In the genomic region with DNA sequence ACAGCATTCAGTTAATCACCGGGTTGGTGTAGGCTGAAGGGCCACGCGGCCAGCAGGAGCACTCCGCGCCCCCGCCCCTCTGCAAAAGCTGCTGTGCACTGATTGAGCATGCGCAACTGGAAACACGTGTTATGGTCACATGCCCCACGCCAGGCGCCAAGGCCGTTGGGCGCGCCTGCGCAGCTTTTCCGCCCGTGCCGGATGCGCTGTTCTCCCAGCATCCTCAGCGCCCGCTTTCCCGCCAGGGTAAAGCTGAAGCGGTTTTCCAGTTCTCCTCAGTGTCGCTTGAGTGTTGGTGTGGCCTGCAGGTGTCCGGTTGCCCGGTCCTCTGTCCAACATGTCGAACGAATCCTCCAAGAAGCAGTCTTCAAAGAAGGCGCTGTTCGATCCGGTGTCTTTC, we compare ENCODE assay signal across 18 mouse cellular contexts. TPM values are rescaled to one million over a fixed set of nuclear protein-coding genes. Genes with fewer than 3 reads are reported as not detected.
"Had no signal": no experiment of that assay in that cellular context is flagged by ENCODE, and none has a peak within 500 bp of the region (broad histone marks: within the 10 kb centered on the region; RNA-seq: fewer than 3 reads in every experiment).

A gene (plus strand): TSS at position 201 of the 400 bp plus-strand sequence.

- H3K9me3 ChIP-seq: limb, embryonic 10.5 days; liver, embryonic 15.5 days had no signal

- H3K4me1 ChIP-seq: limb, embryonic 10.5 days; midbrain, embryonic 12.5 days had no signal

- ATAC-seq: intestine, postnatal 0 days; midbrain, embryonic 16.5 days had no signal

- H3K27me3 ChIP-seq: liver, embryonic 15.5 days; midbrain, embryonic 12.5 days had no signal

- DNase-seq: kidney, adult 8-10 months; kidney, postnatal 36 days; layer of hippocampus, adult 9-11 months; lung, embryonic 14.5 days; lung, postnatal 10 days; lung, postnatal 4 days; right cerebral cortex, postnatal 14 days; thymus, adult 2 months; thymus, postnatal 25 days had no signal

- H3K4me2 ChIP-seq: liver, embryonic 11.5 days; liver, embryonic 15.5 days; lung, embryonic 14.5 days; midbrain, embryonic 12.5 days had no signal

- H3K27ac ChIP-seq: kidney, postnatal 0 days; limb, embryonic 10.5 days; liver, embryonic 15.5 days; midbrain, embryonic 12.5 days had no signal

- H3K4me3 ChIP-seq: limb, embryonic 10.5 days; liver, embryonic 15.5 days; midbrain, embryonic 12.5 days had no signal

- H3K36me3 ChIP-seq: liver, embryonic 15.5 days; midbrain, embryonic 12.5 days had no signal

- H3K9ac ChIP-seq: liver, embryonic 15.5 days; lung, embryonic 14.5 days; midbrain, embryonic 12.5 days had no signal

RNA-seq across cellular contexts. Expression of the gene that starts here (rescaled TPM):
- total RNA-seq: layer of hippocampus, adult 18-20 months; megakaryocyte-erythroid progenitor cell, adult 5-6 weeks had no signal
- polyA plus RNA-seq: intestine, postnatal 0 days; lung, embryonic 14.5 days had no signal
